Mouse (Mus musculus) G1E-ER4 (cell line): ENCODE data around the gene Adcy4. TPM values are rescaled to one million over a fixed set of nuclear protein-coding genes. Genes with fewer than 3 reads are reported as not detected.

Experiments used
- GATA1 ChIP-seq: IDR thresholded peaks from one replicate; pipeline ENCODE4 v1.8.0; 2012; ENCODE audit warnings: low read length, inconsistent platforms
- polyA plus RNA-seq: library from polyadenylated mRNA; stranded (reverse); fragments of >175 nt; gene quantifications from 2 replicates; pipeline ENCODE4 v1.2.3, GENCODE M21; 2012

Gene Adcy4
- polyA plus RNA-seq, 1 experiment, result 0.01 TPM

GRCm38 (mm10) chr14:55815310-55815751 lies 31.4 kb upstream of the Adcy4 start:
- TF ChIP-seq GATA1, result no peak

- TF ChIP-seq GATA1, result no peak
Measured at GRCm38 (mm10) chr14:55814885-55815284, 31.0 kb upstream of the Adcy4 start.

- TF ChIP-seq GATA1, result no peak
Measured at GRCm38 (mm10) chr14:55795380-55796163, 11.7 kb upstream of the Adcy4 start.

- no peak for TF ChIP-seq GATA1
Measured at GRCm38 (mm10) chr14:55793946-55794345, 10.1 kb upstream of the Adcy4 start.

- no peak for TF ChIP-seq GATA1
Measured at GRCm38 (mm10) chr14:55793461-55793860, 9.6 kb upstream of the Adcy4 start.

GRCm38 (mm10) chr14:55788256-55789050 lies 4.6 kb upstream of the Adcy4 start, which contains the start of gene Ripk3:
TSS of gene Ripk3 (minus strand) at chr14:55788865.
- no peak for TF ChIP-seq GATA1

GRCm38 (mm10) chr14:55787731-55788130 lies 3.8 kb upstream of the Adcy4 start:
- TF ChIP-seq GATA1, result no peak

GRCm38 (mm10) chr14:55785195-55785594 lies 1.3 kb upstream of the Adcy4 start:
- TF ChIP-seq GATA1, result no peak

- no peak for TF ChIP-seq GATA1
Measured at GRCm38 (mm10) chr14:55783171-55783957, 531 bp downstream of the Adcy4 start.

- TF ChIP-seq GATA1, result no peak
Measured at GRCm38 (mm10) chr14:55782361-55782960, 1.4 kb downstream of the Adcy4 start.

- TF ChIP-seq GATA1, result no peak
Measured at GRCm38 (mm10) chr14:55781310-55781709, 2.6 kb downstream of the Adcy4 start.

GRCm38 (mm10) chr14:55780736-55781135 lies 3.2 kb downstream of the Adcy4 start:
- TF ChIP-seq GATA1, result no peak

- no peak for TF ChIP-seq GATA1
Measured at GRCm38 (mm10) chr14:55779656-55780055, 4.2 kb downstream of the Adcy4 start.

- TF ChIP-seq GATA1, result no peak
Measured at GRCm38 (mm10) chr14:55778686-55779085, 5.2 kb downstream of the Adcy4 start.

GRCm38 (mm10) chr14:55777806-55778205 lies 6.1 kb downstream of the Adcy4 start:
- TF ChIP-seq GATA1, result no peak
